Mouse (Mus musculus): Measurements from ENCODE around the gene P3h1. TPM values are rescaled to one million over a fixed set of nuclear protein-coding genes. Genes with fewer than 3 reads are reported as not detected.

The P3h1 gene
- polyA plus RNA-seq, 1 experiment from 2014 or later: 8.3 TPM

Other genes with a start within 250 kb of the P3h1 start
- 100 and 106 TPM in 2 replicates for gene Slc2a1, start 124.2 kb upstream of the P3h1 start, polyA plus RNA-seq (2015; fragmentation: Nextera tagmentation; extraction: Ambion mirVana)
- gene Zfp691, start 58.7 kb upstream of the P3h1 start, polyA plus RNA-seq (2015; fragmentation: Nextera tagmentation; extraction: Ambion mirVana): 2.9 and 5.6 TPM in 2 replicates
- 0.33 and 0.70 TPM in 2 replicates for gene Ermap, start 42.9 kb upstream of the P3h1 start, polyA plus RNA-seq (2015; fragmentation: Nextera tagmentation; extraction: Ambion mirVana)
- gene Svbp, start 37.6 kb upstream of the P3h1 start, polyA plus RNA-seq (2015; fragmentation: Nextera tagmentation; extraction: Ambion mirVana): 197 and 201 TPM in 2 replicates
- gene Tmem269, start 14.7 kb upstream of the P3h1 start, polyA plus RNA-seq (2015; fragmentation: Nextera tagmentation; extraction: Ambion mirVana): 0.20 and 0.46 TPM in 2 replicates
- 23.3 and 24.5 TPM in 2 replicates for gene AU022252, start 203 bp upstream of the P3h1 start, polyA plus RNA-seq (2015; fragmentation: Nextera tagmentation; extraction: Ambion mirVana)
- gene Cldn19, start 22.5 kb downstream of the P3h1 start, polyA plus RNA-seq (2015; fragmentation: Nextera tagmentation; extraction: Ambion mirVana): 0.81 and 1.1 TPM in 2 replicates
- gene Ybx1, start 61.7 kb downstream of the P3h1 start, polyA plus RNA-seq (2015; fragmentation: Nextera tagmentation; extraction: Ambion mirVana): 710 and 718 TPM in 2 replicates
- 42.4 and 43.4 TPM in 2 replicates for gene Ppih, start 87.6 kb downstream of the P3h1 start, polyA plus RNA-seq (2015; fragmentation: Nextera tagmentation; extraction: Ambion mirVana)
- gene Ccdc30, start 182.6 kb downstream of the P3h1 start, polyA plus RNA-seq (2015; fragmentation: Nextera tagmentation; extraction: Ambion mirVana): 18.8 and 20.0 TPM in 2 replicates
- 22.2 and 27.3 TPM in 2 replicates for gene Ppcs, start 189.5 kb downstream of the P3h1 start, polyA plus RNA-seq (2015; fragmentation: Nextera tagmentation; extraction: Ambion mirVana)
- gene Zmynd12, start 189.9 kb downstream of the P3h1 start, polyA plus RNA-seq (2015; fragmentation: Nextera tagmentation; extraction: Ambion mirVana): 0.63 and 0.89 TPM in 2 replicates